Mouse (Mus musculus) heart, adult 18-20 months (tissue): ENCODE measurements at regions not wholly inside any gene's neighbourhood (a gene's known extent, or its start where the extent isn't known, plus 50 kb on each side); places are given as distances from the start of the nearest gene placed in this dataset.

Source experiments
- DNase-seq, 2 experiments: peaks; one replicate each; pipeline ENCODE4 v3.0.0; 2021 to 2022; ENCODE audit warnings: mixed read lengths in 1 of 2
- microRNA-seq, 2 experiments: library from miRNA; unstranded; fragments of <30 nt; microRNA quantifications; one replicate each; pipeline ENCODE4 v1.2.0; 2022

GRCm38 (mm10) chr10:60889792-60890191 is 58.4 kb upstream of the Unc5b start:
- DNase-seq = no peak

- no peak for DNase-seq
These were observed 57.2 kb upstream of the Unc5b start for GRCm38 (mm10) chr10:60888541-60888940.

GRCm38 (mm10) chr10:60885348-60886275 is 54.2 kb upstream of the Unc5b start:
- no peak for DNase-seq

GRCm38 (mm10) chr10:60884806-60885205 is 53.4 kb upstream of the Unc5b start:
- DNase-seq = no peak

Small RNAs in the stretch of these regions (microRNA-seq; reads per million reads assigned to microRNA genes)
- gene Mir466j (0 reads per million in 2 experiments), gene Mir6408 (0 reads per million in 2 experiments)
